Mouse (Mus musculus) spleen, postnatal 36 days (tissue): ENCODE results near the gene Gm28308.

Experiments used
- DNase-seq, 2 experiments: peaks; one replicate each; pipeline ENCODE4 v3.0.0; 2022; ENCODE audit warnings: low spot score in 2 of 2, mixed read lengths in 1 of 2

Gene Gm28308

DNA sequence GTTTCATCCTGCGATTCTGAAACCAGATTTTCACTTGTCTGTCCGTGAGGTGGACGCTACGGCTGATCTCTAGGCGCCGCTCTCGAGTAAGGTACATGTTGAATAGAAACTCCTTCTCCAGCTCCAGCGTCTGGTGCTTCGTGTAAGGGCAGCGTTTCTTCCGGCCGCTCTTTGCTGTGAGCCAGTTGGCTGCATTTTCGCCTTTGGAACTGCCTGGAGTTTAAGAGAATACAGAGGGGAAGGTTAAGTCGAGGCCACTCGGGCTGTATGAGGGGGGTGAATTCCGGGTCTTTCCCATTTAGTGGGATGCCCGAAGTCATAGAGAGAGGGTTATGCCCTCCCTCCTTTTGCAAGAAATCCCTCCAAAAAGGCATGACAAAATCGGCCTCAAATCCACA lies 19.4 kb upstream of the Gm28308 start:
- DNase-seq, result no peak

DNA sequence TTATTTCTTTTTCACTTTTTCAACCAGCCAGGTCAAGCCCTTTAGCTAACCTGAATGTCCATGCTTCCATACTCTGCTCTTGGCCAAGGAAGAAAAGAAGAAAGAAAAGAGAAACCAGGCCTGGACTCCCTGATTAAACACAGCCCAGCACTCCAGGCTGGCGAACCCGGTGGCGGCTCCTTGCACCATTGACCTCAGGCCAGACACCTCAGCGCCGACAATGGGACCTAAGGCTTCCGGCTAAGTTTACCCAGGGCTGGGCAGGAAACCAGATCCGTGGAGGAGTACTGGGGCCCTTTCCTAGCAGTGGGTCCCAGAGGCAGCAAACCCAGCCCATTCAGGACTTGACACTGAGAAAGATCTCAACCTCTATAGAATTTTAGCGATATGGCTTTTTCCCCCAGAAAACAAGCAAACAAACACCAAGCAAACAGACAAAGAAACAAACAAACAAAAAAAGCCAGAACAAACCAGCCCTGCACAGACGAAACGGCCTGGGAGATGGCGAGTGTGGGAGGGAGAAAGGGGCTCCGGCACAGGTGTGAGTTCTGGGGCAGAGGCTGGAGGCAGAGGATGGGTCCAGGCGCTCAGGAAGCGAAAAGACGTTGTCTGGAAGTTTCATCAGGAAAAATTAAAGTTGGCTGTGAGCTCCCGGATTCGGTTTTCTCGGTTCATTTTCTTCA lies 18.9 kb upstream of the Gm28308 start:
- no peak for DNase-seq

DNA sequence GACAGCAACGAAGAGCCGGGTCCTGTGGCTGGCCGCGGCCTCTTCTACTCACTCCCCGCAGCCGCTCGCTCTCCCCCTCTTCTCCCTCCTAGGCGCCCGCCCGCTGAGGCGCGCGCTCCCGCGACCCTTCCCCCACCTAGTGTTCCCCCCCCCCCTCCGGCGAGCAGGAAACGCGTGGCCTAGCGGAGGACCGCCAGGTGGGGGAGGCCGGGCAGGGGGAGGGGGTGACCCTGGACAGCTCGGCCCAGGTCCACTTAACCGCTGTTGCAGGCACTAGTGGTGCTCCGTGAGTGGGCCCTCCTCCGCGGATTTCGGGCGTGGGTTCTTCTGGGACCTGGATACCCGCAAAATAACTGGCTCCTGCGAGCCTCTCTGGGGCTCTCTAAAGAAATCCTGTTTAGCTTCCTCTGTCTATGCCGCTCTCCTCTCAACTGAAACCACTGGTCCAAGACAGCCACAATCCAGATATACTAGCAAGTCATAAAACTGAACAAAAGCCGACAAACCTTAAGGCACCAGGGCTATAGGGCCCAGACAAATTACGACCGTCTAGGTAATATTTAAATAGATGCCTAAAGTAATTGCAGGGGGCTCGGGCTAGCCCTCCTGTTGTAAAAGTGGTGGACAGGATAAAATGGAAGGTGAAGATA lies 17.5 kb upstream of the Gm28308 start, which contains the start of gene Hoxa9:
Hoxa9 (minus strand) TSS at position 574 of the 650 bp plus-strand sequence.
- no peak for DNase-seq

- no peak for DNase-seq
Observed at GRCm38 (mm10) chr6:52229558-52230416, 16.6 kb upstream of the Gm28308 start.

DNA sequence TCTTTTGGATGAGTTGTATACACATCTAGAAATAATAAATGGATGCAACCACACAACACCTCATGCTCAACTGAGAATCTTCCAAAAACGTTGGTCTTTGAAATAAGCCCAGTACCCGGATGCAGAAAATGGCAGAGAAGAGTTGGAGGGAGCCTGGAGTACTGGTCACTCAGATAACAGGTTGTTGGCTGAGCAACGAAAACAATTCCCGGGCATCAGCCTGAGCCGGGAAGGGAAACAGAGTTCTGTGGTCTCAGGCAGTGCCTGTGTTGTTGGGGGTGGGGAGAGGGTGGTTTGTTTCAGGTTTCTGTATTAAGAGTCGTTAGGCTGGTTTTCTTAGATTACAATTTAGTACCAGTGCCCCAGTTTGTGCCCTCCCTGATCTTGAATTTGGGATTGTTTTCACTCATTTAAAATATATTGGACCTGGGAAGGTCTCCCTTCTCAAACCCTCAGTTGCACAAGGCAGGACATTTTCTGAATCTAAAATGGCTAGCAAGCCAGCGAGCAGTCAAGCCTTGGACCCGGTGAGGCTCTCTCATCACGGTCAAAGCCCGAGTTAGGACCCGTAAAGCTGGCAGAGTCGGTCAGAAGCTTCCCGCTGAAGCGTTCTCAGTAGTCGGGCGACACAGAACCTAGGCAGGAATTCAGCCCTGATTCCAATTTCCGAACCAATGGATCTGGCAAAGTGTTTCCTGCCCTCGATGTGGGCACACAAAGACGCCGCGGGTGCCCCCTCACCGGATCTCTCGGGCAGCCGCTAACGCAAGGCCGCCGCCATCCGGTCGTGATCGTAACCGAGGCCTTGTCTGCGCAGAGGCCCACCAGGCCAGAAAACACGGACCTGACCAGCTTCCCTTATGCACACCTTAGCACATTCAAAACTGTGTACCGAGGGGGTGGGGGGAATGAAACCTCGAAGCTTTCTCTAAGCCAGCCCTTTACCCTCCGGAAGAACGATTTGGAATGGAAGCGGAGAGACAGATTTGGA lies 15.6 kb upstream of the Gm28308 start:
- no peak for DNase-seq

- DNase-seq, result no peak
Observed at GRCm38 (mm10) chr6:52227470-52228222, 14.5 kb upstream of the Gm28308 start.

DNA sequence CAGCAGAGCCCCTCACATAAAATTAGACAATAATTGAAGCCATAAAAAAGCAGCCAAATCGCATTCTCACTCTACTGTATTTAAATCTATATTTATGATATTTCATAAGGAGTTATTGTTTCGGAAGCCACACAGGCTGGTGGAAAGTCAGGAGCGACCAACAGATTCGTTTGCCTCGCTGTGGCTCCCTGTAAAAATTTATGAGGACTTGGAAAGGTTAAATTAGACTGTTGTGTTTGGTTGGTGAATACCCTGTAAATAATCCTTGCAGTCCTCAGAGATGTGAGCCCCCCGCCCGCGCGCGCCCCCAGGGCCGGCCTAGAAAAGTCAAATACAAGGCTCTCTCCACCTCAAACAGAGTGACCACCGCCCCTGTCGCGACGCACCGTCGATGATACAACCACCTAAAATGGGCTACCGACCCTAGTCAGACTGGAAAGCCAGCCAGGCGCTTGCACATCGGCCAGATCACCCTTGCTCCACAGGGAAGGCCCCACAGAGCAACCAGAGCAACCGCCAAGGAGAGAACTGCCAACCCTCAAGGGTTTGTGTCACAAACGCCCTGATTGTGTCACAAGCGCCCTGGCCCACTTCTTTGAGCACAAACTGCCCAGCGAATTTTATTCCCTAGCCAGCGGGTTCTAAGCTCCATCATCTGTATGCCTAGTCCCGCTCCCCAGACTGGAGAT lies 13.6 kb upstream of the Gm28308 start:
- no peak for DNase-seq

GRCm38 (mm10) chr6:52225612-52226568 lies 12.8 kb upstream of the Gm28308 start:
- DNase-seq, result no peak

GRCm38 (mm10) chr6:52224895-52225611 lies 11.9 kb upstream of the Gm28308 start:
- no peak for DNase-seq

- no peak for DNase-seq
Observed at GRCm38 (mm10) chr6:52223939-52224760, 11.0 kb upstream of the Gm28308 start.

- no peak for DNase-seq
Observed at GRCm38 (mm10) chr6:52222729-52223128, 9.6 kb upstream of the Gm28308 start.

DNA sequence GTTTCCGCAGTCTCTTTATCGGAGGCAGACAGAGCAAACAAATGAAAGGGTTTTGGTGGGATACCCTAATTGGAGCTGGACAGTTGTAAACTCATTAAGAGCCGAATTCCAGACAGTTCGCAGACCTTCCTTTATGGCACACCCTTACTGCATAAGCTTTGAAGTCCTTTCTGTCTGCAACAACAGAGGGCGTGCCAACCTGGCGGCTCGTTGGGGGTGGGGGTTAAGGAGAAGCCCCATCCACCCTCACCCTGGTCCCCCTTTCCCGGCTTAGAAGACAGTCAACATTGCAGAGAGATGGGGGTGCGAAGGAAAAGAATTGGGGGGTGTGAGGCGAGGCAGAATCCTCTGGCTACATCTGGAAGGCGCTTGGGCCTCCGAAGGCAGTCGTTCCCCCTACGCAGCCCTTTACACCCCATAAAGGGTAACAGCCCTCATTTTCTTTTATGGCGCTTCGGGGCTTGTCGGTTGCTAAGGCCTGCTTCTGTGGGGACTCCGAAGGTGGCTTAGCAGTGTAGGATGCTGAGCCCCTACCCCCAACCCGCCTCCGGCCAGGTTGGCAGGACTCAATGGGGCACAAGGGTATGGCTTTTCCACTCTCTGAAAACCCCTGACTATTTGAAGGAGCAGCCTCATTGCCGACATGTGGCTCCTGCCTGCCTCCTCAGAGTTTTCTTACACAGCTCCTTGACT lies 9.0 kb upstream of the Gm28308 start:
- no peak for DNase-seq

DNA sequence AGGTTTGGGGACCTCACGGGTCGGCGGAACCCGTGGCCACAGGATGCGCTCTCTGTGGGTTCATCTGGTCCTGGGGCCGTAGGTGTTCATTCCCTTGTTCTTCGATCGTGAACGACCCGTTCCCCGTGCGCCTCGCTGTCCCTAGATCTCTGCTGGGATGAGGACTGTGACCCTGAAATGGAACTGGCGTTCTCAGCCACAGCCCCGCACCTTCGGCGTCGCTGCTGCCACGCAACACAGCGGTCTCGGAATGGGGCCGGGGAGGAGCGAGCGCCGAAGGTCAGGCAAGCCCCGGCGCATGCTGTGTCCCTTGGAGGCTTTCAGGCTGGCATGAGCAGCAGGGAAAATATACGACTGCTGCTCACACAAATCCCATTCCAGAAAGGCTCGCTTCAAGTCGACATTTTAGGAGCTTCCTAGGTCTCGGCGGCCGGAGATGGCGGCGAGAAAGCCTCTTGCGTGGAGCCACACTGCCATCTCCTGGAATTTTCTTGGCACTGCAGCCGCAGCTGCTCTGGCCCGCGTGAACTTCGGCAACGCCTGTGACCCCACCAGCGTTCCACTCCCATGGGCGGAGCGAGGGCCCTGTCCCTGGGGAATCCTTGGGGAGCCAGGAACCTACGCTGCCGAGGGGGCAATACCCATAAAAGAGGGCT lies 8.3 kb upstream of the Gm28308 start, which contains the start of gene Hoxa7:
Hoxa7 (minus strand) TSS at position 518 of the 656 bp plus-strand sequence.
- DNase-seq, result peak; percentile 56 to 66

DNA sequence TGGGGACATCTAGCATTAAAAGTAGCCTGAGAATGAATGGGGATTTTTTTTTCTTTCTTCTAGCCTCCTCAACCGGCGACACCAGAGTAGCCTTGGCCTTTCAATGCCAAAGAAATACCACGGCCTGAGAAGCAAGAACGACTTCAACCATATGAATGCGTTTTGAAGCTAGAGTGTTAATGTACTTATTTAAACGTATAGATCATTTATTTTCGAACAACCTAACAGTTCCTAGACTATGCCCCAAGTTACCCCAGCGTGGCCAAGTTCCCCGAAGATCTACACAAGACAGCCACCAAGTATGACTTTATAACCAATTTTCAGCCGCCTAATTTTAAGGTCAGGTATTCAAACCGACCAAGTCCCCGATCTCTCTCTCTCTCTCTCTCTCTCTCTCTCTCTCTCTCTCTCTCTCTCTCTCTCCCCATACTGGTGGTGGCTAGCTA lies 7.7 kb upstream of the Gm28308 start:
- no peak for DNase-seq

DNA sequence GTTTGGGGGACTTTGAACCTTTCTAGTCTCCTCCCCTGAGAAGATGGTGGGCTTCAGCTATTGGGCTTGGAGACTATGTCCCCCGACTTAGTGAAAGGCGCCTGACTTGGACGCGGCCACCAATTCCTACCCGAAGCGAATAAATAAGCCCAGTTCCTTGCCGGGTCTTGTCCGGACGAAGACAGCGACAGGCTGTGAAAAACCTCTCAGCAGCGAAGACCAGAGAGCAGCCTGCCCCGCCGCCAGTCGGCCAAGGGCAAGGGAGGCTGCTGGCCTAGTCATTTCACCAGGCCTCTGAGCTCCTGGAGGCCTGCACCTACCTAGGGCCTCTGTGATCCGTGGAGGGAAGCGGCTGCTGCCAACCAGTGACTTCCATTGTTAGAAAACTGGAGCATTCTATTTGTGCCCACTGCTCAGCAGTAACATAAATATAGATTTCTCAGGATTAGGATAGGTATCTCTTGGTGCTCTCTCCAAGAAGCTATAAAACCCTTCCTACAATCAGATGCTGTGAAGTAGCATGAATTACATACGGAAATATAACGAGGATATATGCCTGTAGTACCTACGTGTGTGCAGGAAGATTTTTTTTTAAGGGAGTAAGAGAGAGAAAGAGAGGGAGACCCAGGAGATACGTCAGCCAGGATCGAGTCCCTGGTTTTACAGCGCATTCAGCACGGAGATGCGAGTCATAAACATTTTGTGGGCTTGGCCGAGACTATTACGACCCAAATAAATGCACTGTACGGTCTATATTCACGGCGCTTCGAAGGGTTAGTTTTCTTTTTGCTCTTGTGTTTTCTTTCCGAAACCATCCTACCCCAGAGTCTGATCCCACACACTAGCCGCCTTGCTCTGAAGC lies 7.1 kb upstream of the Gm28308 start:
- DNase-seq, result no peak
